Mouse (Mus musculus) lung, postnatal 36 days (tissue): ENCODE results near the gene Lrrc8c.
A peak's percentile ranks its signal among the peaks of the same experiment; 100 is the strongest.

ENCODE experiments used
- DNase-seq: peaks from one replicate; pipeline ENCODE4 v3.0.0; 2022; ENCODE audit warnings: mixed read lengths

The Lrrc8c gene

GRCm38 (mm10) chr5:105643276-105643675, 124.1 kb downstream of the Lrrc8c start:
- no peak for DNase-seq

GRCm38 (mm10) chr5:105644195-105644594, 125.0 kb downstream of the Lrrc8c start:
- no peak for DNase-seq

GRCm38 (mm10) chr5:105647094-105647493, 127.9 kb downstream of the Lrrc8c start:
- no peak for DNase-seq

GRCm38 (mm10) chr5:105648648-105649287, 129.6 kb downstream of the Lrrc8c start:
- DNase-seq = peak; percentile 87

- DNase-seq = peak; percentile 79
Measured at GRCm38 (mm10) chr5:105649514-105650001, 130.4 kb downstream of the Lrrc8c start.

- peak; percentile 70 for DNase-seq
Measured at GRCm38 (mm10) chr5:105650728-105651479, 131.7 kb downstream of the Lrrc8c start.

- no peak for DNase-seq
Measured at GRCm38 (mm10) chr5:105651561-105651991, 132.4 kb downstream of the Lrrc8c start.

- peak; percentile 92 for DNase-seq
Measured at GRCm38 (mm10) chr5:105654237-105655063, 135.3 kb downstream of the Lrrc8c start.

GRCm38 (mm10) chr5:105655100-105655734, 136.0 kb downstream of the Lrrc8c start:
- no peak for DNase-seq

GRCm38 (mm10) chr5:105661894-105662293, 142.7 kb downstream of the Lrrc8c start:
- DNase-seq = peak; percentile 65
